Mouse (Mus musculus) erythroblast, embryonic 14.5 days (primary cell): Measurements from ENCODE around the gene Prr5. TPM values are rescaled to one million over a fixed set of nuclear protein-coding genes. Genes with fewer than 3 reads are reported as not detected.

ENCODE experiments used
- H3K27me3 ChIP-seq: 2 replicates; pipeline ENCODE4 v1.6.1; 2012; ENCODE audit warnings: inconsistent platforms; ENCODE audit not compliant: control insufficient read depth
- H3K36me3 ChIP-seq: 2 replicates; pipeline ENCODE4 v1.6.1; 2012; ENCODE audit warnings: mild to moderate bottlenecking, inconsistent platforms; ENCODE audit not compliant: control insufficient read depth
- H3K4me1 ChIP-seq: 2 replicates; pipeline ENCODE4 v1.6.1; 2012; ENCODE audit warnings: inconsistent platforms; ENCODE audit not compliant: control insufficient read depth
- H3K4me3 ChIP-seq: replicated peaks from 2 replicates; pipeline ENCODE3; 2012; ENCODE audit warnings: moderate library complexity, mild to moderate bottlenecking, inconsistent platforms
- H3K9me3 ChIP-seq: 2 replicates; pipeline ENCODE4 v1.6.1; 2012; ENCODE audit warnings: low read length, inconsistent platforms, mixed read lengths; ENCODE audit not compliant: control insufficient read depth
- GATA1 ChIP-seq: IDR thresholded peaks from 2 replicates; pipeline ENCODE4 v1.6.1; 2012; ENCODE audit warnings: low read length, inconsistent platforms, mixed read lengths
- TAL1 ChIP-seq: IDR thresholded peaks from 3 replicates; pipeline ENCODE4 v1.6.1; 2012; ENCODE audit warnings: low read length, inconsistent platforms, mixed read lengths
- polyA plus RNA-seq: library from polyadenylated mRNA; stranded (reverse); fragments of >175 nt; gene quantifications from 2 replicates; pipeline ENCODE4 v1.2.3, GENCODE M21; 2012

Prr5 gene
- polyA plus RNA-seq, 1 experiment, result 0.22 TPM

DNA sequence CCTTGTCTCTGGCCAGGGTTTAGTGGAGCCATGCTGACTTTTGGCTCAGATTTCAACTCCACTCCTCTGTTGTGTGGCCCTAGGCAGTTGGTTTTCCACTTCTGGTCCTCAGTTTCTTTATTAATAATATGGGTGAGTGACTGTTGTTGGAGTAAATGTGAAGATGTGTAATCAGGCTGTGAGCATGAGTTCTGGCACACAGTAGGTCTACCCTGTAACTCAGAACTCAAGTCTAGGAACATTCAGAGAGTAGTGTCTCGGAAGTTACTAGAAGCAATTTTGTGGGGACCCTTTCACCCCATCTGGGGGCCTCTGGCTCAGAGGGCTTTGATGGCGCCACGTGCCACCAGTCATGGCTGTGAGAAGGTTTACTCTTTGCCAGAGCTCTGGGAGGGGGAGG, 12.8 kb downstream of the Prr5 start:
- TF ChIP-seq TAL1, result no peak
- Histone ChIP-seq H3K9me3 (no peaks in the 10 kb centered on the region), H3K36me3 (no peaks in the 10 kb centered on the region; the same call in 1 of the 2 replicates), H3K27me3 (peaks cover 27% of the 10 kb centered on the region), H3K4me3 (no peak overlapping the region), H3K4me1 (peaks cover 10% of the 10 kb centered on the region)

DNA sequence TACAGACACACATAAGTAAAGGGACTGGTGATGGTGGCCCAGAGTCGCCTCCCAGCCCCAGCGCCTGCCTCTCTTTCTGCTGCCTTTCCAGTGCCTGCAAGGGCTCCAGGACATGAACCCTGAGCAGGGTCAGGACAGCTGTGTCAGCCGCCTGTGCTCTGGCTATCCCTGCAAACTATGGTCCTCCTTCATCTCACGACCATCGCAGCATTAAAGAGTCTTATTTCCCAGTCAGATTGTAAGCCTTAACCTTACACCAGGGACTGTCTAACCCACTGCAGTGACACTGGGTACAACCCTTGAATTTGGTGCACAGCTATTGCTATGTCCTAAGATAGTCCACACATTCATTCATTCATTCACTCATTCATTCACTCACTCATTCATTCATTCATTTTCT, 13.4 kb downstream of the Prr5 start:
- Histone ChIP-seq H3K27me3 (peaks cover 27% of the 10 kb centered on the region), H3K9me3 (no peaks in the 10 kb centered on the region), H3K36me3 (no peaks in the 10 kb centered on the region; the same call in 1 of the 2 replicates), H3K4me3 (no peak overlapping the region), H3K4me1 (peaks cover 10% of the 10 kb centered on the region)
- TF ChIP-seq GATA1 (no peak), TAL1 (no peak)

DNA sequence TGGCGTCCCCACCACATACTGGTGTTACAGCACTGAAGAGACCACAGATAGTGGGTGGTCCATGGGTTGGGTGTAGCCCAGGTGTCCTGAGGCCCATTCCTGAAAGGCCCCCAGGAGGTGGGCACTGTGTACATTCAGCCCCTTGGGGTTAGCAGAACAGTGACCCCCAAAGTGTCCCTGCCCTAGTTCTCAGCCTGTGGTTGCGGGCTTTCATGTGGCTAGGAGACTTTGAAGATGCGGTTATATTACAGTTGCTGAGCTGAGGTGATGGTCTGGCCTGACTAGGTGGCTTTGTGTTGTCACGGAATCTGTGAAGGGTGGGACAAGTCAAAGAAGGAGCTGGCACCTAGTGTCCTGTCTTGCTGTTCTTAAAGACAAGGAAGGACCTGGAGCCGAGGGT, 15.1 kb downstream of the Prr5 start:
- H3K4me1 ChIP-seq, result peaks cover 10% of the 10 kb centered on the region
- H3K9me3 ChIP-seq, result no peaks in the 10 kb centered on the region
- H3K4me3 ChIP-seq, result no peak overlapping the region
- H3K27me3 ChIP-seq, result peaks cover 27% of the 10 kb centered on the region
- TF ChIP-seq GATA1 (no peak), TAL1 (no peak)
- H3K36me3 ChIP-seq, result no peaks in the 10 kb centered on the region; the same call in 1 of the 2 replicates

DNA sequence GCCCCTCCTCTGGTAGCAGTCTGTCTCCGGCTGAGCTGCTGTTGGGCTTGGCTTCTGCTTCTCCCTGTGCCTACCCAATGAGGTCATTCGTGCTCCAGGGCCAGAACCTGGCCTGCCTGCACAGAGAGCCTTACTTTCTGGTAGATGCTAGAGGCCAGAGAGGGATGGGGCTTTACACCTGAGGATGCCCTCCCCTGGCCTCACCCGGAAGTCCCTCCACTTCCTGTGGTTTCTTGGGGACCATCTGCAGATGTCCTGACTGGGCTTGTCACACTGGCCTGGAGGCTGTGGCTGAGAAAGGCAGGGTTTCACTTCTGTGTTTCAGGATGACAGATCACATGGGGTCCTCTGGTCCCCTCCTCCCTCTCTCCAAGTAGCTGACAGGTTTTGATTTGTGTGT, 16.0 kb downstream of the Prr5 start:
- Histone ChIP-seq H3K9me3 (no peaks in the 10 kb centered on the region), H3K36me3 (peaks cover 3% of the 10 kb centered on the region; the same call in 1 of the 2 replicates), H3K4me3 (no peak overlapping the region), H3K4me1 (peaks cover 8% of the 10 kb centered on the region), H3K27me3 (peaks cover 21% of the 10 kb centered on the region)
- no peak for TF ChIP-seq TAL1
- TF ChIP-seq GATA1, result no peak

DNA sequence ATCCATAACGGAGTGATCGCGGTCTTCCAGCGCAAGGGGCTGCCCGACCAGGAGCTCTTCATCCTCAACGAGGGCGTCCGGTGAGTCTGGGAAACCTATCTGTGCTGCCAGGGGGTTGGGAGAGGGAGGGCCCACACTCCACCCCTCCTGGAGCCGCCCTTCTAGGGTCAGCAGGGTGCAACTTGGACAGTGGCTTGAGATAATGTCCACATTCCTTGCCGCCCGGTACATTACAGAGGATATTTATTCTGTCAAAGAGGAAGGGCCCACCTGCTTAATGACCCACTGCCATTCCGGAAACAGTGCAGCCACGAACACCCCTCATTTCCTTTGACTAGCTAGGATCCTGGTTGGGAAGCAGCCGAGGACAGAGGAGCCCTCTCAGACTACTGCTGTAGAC, 18.5 kb downstream of the Prr5 start:
- H3K4me3 ChIP-seq, result no peak overlapping the region
- no peaks in the 10 kb centered on the region for H3K27me3 ChIP-seq
- H3K36me3 ChIP-seq, result peaks cover 5% of the 10 kb centered on the region; the same call in 1 of the 2 replicates
- no peaks in the 10 kb centered on the region; the same call in 1 of the 2 replicates for H3K9me3 ChIP-seq
- TF ChIP-seq GATA1 (no peak), TAL1 (no peak)
- H3K4me1 ChIP-seq, result no peaks in the 10 kb centered on the region

DNA sequence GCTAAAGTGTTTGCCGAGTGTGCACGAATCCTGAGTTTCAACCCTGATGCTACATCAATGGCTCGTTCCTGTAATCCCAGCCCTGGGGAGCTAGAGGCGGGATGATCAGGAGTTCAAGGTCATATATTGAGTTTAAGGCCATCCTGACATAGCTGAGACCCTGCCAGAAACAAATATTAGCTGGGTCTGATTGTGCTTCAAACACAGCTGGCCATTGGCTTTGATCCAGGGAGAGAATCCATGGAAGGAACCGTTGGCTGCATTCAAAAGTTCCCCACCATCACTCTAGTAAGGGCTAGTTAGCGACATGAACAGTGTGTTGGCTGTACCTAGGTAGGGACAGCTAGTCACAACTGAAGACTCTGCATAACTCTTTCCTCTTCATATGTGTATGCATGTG, 19.9 kb downstream of the Prr5 start:
- H3K36me3 ChIP-seq, result peaks cover 15% of the 10 kb centered on the region; the same call in 1 of the 2 replicates
- H3K27me3 ChIP-seq, result no peaks in the 10 kb centered on the region
- TF ChIP-seq TAL1 (no peak), GATA1 (no peak)
- H3K9me3 ChIP-seq, result no peaks in the 10 kb centered on the region; the same call in 1 of the 2 replicates
- no peak overlapping the region for H3K4me3 ChIP-seq
- H3K4me1 ChIP-seq, result no peaks in the 10 kb centered on the region

DNA sequence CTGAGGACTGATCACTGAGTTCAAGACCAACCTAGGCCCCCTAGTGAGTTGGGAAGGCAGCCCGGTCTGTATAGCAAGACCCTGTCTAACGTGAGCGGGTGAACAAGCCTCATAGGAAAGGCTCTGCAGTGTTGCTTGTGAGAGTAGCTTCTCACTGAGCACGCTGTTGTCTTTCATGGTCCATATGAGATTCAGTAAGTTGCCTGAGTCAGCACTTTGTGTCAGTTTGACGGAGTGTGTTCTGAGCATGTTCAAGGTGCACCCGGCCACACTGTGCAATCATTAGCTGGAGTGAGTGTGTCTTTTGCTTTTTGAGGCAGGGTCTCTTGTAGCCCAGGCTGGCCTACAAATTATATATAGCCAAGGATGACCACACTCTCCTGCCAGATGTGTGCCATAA, 22.1 kb downstream of the Prr5 start:
- Histone ChIP-seq H3K4me1 (no peaks in the 10 kb centered on the region), H3K9me3 (no peaks in the 10 kb centered on the region; the same call in 1 of the 2 replicates), H3K36me3 (peaks cover 15% of the 10 kb centered on the region; the same call in 1 of the 2 replicates), H3K4me3 (no peak overlapping the region), H3K27me3 (no peaks in the 10 kb centered on the region)
- TF ChIP-seq TAL1 (no peak), GATA1 (no peak)

DNA sequence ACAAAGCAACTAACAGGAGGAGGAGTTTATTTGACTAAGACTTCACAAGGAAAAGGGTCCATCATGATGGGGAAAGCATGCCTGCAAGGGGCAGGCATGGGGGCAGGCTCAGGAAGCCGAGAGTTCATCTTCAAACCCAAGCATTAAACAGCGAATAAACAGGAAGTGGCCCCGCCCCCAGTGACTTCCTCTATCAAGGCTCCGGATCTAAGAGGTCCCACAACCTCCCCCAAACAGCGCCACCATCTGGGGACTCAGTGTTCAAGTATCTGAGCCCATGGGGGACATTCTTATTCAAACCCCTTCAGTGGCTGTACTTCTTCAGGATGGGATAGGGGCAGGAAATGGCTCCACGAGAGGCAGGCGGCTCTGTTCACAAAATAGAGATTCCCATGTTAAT, 23.2 kb downstream of the Prr5 start:
- H3K36me3 ChIP-seq, result peaks cover 15% of the 10 kb centered on the region; the same call in 1 of the 2 replicates
- H3K4me3 ChIP-seq, result no peak overlapping the region
- H3K4me1 ChIP-seq, result no peaks in the 10 kb centered on the region
- no peaks in the 10 kb centered on the region for H3K27me3 ChIP-seq
- TF ChIP-seq TAL1, result no peak
- TF ChIP-seq GATA1, result no peak
- no peaks in the 10 kb centered on the region; the same call in 1 of the 2 replicates for H3K9me3 ChIP-seq

DNA sequence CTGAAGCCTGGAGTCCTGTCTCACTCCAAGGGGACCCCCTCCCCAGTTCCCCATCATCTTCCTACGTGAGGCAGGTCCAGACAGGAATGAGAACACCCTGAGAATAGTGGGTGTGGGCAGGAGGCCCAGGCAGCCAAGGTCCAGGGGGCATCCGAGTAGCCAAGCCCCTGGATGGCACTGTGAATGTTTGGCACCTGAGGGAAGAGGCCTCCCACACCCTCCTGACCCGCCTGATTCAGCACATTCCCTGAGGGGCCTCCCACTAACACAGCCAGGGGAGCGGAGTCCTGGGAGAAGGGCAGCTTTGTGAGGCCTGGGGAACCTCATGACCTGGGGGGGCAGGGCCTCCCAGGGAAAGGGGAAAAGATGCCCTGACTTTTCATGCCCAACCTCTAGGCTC, 26.6 kb downstream of the Prr5 start:
- no peak for TF ChIP-seq GATA1
- no peak for TF ChIP-seq TAL1
- no peaks in the 10 kb centered on the region; the same call in 1 of the 2 replicates for H3K9me3 ChIP-seq
- H3K27me3 ChIP-seq, result no peaks in the 10 kb centered on the region
- H3K4me3 ChIP-seq, result no peak overlapping the region
- no peaks in the 10 kb centered on the region for H3K4me1 ChIP-seq
- H3K36me3 ChIP-seq, result peaks cover 16% of the 10 kb centered on the region; the same call in 1 of the 2 replicates

DNA sequence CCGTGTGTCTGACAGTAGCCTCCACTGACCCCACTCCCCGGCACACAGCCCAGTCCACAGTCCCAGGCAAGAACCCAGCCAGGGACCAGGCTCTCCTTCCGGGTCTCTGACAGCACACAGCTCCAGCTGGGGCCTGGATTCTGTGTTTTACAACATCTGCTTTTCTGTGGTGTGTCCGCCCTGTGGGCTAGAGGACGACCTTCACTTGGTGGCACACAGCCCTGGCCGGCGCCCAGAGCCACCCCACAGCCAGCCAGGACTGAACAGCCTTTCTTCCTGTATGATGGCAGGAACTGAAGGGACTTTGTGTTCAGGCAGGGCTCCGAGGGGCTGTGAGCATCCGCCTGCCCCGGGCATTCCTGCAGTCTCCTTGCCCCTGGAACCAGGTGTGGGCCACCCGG, 28.2 kb downstream of the Prr5 start:
- H3K4me3 ChIP-seq, result no peak overlapping the region
- no peaks in the 10 kb centered on the region for H3K27me3 ChIP-seq
- peaks cover 14% of the 10 kb centered on the region; the same call in 1 of the 2 replicates for H3K36me3 ChIP-seq
- TF ChIP-seq TAL1 (no peak), GATA1 (no peak)
- no peaks in the 10 kb centered on the region for H3K4me1 ChIP-seq
- no peaks in the 10 kb centered on the region for H3K9me3 ChIP-seq
